Mouse (Mus musculus): ENCODE measurements at regions not wholly inside any gene's neighbourhood (a gene's known extent, or its start where the extent isn't known, plus 50 kb on each side); places are given as distances from the start of the nearest gene placed in this dataset.
A peak's percentile ranks its signal among the peaks of the same experiment; 100 is the strongest.
"Not testable (repeated sequence)": the region's sequence is repeated elsewhere in the genome, so short reads cannot be mapped to it uniquely, and the experiment has no call there.

- DNase-seq (ENCODE audit: low spot score): peak; percentile 3
Observed at GRCm38 (mm10) chr13:85035903-85036302, 153.3 kb upstream of the Ccnh start.

DNA sequence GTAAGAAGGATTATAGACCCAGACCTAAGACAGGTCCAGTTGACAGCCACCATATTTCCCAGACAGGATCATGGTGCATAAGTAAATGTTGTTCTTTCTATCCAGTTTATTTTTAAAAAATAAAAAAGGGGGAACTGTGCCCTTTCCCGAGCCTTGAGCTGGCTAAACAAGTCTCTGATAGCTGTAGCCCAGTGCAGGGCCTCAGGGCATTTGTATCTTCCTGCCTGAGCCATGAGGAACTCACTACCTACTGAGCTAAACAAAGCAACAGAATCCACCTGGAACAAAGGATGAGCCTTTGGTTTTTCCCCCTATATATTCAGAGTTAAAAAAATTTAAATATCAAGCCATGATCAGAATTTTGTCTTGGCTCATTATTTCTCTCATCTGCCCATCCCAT is 152.4 kb upstream of the Ccnh start:
- no peak for DNase-seq (ENCODE audit: low spot score)

GRCm38 (mm10) chr13:85066585-85067550 is 122.3 kb upstream of the Ccnh start:
- DNase-seq (ENCODE audit: low spot score): no peak

DNA sequence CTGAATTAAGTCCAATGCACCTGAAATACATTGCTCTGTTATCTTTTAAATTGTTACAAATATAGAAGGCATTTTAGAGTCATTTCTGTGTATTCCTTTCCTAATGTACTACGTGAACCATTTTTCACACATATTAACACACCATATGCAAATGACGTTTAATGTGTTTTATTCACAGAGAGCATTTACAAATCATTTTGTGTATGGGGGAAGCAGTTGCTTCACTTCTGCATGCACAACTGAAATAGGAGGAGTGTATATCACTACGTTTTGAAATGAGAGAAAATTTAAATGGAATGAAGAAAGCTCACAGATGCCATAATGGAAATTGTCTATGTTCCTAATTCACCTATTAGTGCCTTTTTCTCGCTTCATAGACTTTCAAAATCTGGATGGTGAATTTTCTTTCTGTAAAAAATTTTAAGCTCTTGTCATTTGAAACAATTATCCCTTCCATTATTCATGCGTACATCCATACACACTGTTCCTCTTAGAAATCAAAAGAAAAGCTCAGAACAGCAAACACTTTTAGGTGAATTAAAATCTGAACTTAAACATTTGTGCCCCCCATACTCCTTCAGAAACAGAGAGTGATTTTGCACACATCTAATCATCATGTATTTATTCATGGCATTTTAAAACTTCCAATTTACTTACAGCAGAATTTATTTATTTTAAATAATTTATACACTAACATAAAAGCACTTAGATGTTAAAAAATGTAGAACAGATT is 121.5 kb upstream of the Ccnh start:
- DNase-seq (ENCODE audit: low spot score): no peak

- no peak for DNase-seq (ENCODE audit: low spot score)
Observed at GRCm38 (mm10) chr13:85068403-85068802, 120.8 kb upstream of the Ccnh start.

GRCm38 (mm10) chr13:85083335-85083734 is 105.9 kb upstream of the Ccnh start:
- no peak for DNase-seq (ENCODE audit: low spot score)

GRCm38 (mm10) chr13:85083742-85084141 is 105.5 kb upstream of the Ccnh start:
- DNase-seq (ENCODE audit: low spot score): no peak

- DNase-seq (ENCODE audit: low spot score): no peak
Observed at GRCm38 (mm10) chr13:85096174-85096573, 93.0 kb upstream of the Ccnh start.

DNA sequence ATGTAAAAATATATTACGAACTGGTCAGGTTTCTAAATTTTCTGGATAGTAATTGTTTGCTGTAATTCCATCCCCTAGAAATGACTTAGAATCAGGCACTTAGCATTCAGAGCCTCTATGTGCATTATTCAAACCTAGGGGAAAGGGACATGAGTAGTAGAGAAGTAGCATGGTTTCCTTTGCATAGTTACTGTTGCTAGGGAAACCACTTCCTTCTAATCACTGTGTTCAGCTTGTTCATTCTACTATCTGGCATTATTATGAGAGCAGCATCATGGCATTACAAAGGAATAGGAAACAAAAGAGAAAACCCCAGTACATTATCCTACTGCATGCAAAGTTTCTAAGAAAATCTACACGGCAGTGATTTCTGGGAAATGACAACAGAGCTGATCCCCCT is 65.9 kb upstream of the Ccnh start:
- DNase-seq (ENCODE audit: low spot score): no peak

DNA sequence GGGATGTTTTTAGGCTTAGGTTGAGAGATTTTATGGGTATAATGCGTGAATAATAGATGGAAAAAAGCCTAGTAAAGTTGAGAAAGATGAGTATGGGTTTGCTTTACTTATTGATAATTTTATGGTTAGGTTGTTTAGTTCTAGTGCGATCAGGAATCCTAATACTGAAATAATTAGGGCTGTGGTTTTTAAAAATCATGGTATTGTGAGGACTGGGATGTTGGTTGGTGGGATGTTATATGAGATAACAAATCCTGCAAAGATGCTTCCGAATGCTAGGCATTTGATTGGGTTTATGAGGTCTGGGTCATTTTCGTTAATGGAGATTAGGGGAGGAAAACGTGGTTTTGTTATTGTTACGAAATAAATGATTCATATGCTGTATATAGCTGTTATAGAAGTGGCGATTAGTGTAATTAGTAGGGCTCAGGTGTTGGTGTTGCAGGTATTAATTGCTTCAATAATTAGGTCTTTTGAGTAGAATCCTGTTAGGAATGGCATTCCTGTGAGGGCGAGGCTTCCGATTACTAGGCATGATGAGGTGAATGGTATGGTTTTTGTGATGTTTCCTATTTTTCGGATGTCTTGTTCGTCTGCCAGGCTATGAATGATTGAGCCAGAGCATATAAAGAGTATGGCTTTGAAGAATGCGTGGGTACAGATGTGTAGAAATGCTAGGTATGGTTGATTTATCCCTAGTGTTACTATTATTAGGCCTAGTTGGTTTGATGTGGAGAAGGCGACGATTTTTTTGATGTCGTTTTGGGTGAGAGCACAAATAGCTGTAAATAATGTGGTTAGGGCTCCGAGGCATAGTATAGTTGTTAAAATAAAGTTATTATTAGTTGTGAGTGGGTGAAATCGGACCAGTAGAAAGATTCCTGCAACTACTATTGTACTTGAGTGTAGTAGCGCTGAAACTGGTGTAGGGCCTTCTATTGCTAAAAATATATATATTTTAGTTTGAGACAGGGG is 62.3 kb upstream of the Ccnh start:
- not testable (repeated sequence) for DNase-seq (ENCODE audit: low spot score)

DNA sequence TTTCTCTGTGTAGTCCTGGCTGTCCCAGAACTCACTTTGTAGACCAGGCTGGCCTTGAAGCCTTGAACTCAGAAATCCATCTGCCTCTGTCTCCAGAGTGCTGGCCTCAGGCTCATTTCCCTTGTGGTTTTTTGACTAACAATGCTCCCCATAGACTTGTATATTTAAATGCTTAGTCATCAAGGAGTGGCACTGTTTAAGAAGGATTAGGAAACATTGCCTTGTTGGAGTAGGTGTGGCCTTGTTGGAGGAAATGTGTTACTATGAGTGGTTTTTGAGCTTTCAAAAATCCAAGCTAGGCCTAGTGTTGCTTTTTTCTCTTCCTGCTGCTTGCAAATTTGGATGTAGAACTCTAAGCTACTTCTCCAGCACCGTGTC is 61.7 kb upstream of the Ccnh start:
- DNase-seq (ENCODE audit: low spot score): no peak

All from testis, postnatal 14 days (tissue).